Mouse (Mus musculus): ENCODE results near the gene Ppp1r35.

- TF ChIP-seq CTCF (IDR thresholded peaks at IDR 0.05; ENCODE audit: extremely low read depth, insufficient read length, insufficient replicate concordance, low read depth, low read length) (no peak), POLR2A (IDR thresholded peaks at IDR 0.05; ENCODE audit: low read depth, low read length) (no peak)
Measured at GRCm38 (mm10) chr5:137800917-137801316, 22.3 kb downstream of the Ppp1r35 start.
